Mouse (Mus musculus) CH12.LX (cell line): ENCODE measurements at regions not wholly inside any gene's neighbourhood (a gene's known extent, or its start where the extent isn't known, plus 50 kb on each side); places are given as distances from the start of the nearest gene placed in this dataset.

Experiments used
- DNase-seq: peaks from one replicate; pipeline ENCODE4 v3.0.0-alpha.2; 2013; ENCODE audit errors: extremely low read depth
- H3K27ac ChIP-seq: 2 replicates; pipeline ENCODE4 v1.5.1; 2012; ENCODE audit warnings: low read depth, mild to moderate bottlenecking, control low read depth, moderate library complexity; ENCODE audit not compliant: insufficient read depth
- H3K27me3 ChIP-seq: replicated peaks from 2 replicates; pipeline ENCODE3; 2012; ENCODE audit warnings: inconsistent platforms
- H3K36me3 ChIP-seq, 2 experiments: replicated peaks in 1 of 2; 2 replicates each; pipeline versions ENCODE3 to v1.6.1; 2012; ENCODE audit warnings: inconsistent platforms in 1 of 2, low read length in 1 of 2, mild to moderate bottlenecking in 1 of 2, mixed read lengths in 1 of 2, moderate library complexity in 1 of 2; ENCODE audit not compliant: control insufficient read depth in 1 of 2, insufficient read depth in 1 of 2
- H3K4me1 ChIP-seq, 2 experiments: 2 replicates each; pipeline ENCODE4 v1.6.1; 2012; ENCODE audit warnings: inconsistent platforms in 1 of 2, moderate library complexity in 1 of 2; ENCODE audit not compliant: insufficient read depth in 2 of 2, control insufficient read depth in 1 of 2
- H3K4me2 ChIP-seq: 2 replicates; pipeline ENCODE4 v1.6.1; 2012; ENCODE audit warnings: low read depth, mild to moderate bottlenecking, control low read depth; ENCODE audit not compliant: poor library complexity, insufficient read depth, severe bottlenecking
- H3K4me3 ChIP-seq, 3 experiments: fragments of 150-350 bp in 1 of 3; sonication (generic) in 1 of 3; replicated peaks in 1 of 3; 2 replicates each; pipeline versions ENCODE3 to v1.5.1; 2011 to 2012; ENCODE audit warnings: low read depth in 2 of 3, low read length in 2 of 3, mild to moderate bottlenecking in 2 of 3, moderate library complexity in 2 of 3, control low read depth in 1 of 3, improper control_type of control experiment in 1 of 3, inconsistent platforms in 1 of 3, mixed read lengths in 1 of 3; ENCODE audit not compliant: poor library complexity in 1 of 3
- H3K79me2 ChIP-seq: replicated peaks from 2 replicates; pipeline ENCODE4 v1.6.1; 2012; ENCODE audit warnings: mild to moderate bottlenecking, moderate library complexity; ENCODE audit not compliant: control insufficient read depth, poor library complexity, insufficient read depth, severe bottlenecking; ENCODE audit errors: extremely low read depth
- H3K9ac ChIP-seq: 2 replicates; pipeline ENCODE4 v1.6.1; 2012; ENCODE audit warnings: low read depth, mild to moderate bottlenecking, control low read depth, moderate library complexity; ENCODE audit not compliant: insufficient read depth
- H3K9me3 ChIP-seq: replicated peaks from 2 replicates; pipeline ENCODE3; 2012; ENCODE audit warnings: low read length, inconsistent platforms, mixed read lengths
- CHD1 ChIP-seq: IDR thresholded peaks from 2 replicates; pipeline ENCODE4 v1.6.1; 2012; ENCODE audit warnings: low read depth, low read length, improper control_type of control experiment, inconsistent platforms
- CTCF ChIP-seq, 2 experiments: IDR thresholded peaks in 1 of 2; conservative IDR thresholded peaks in 1 of 2; 2 replicates each; pipeline ENCODE4 v1.5.1; 2011 to 2012; ENCODE audit warnings: low read depth in 2 of 2, low read length in 2 of 2, improper control_type of control experiment in 1 of 2, inconsistent platforms in 1 of 2, mild to moderate bottlenecking in 1 of 2, moderate library complexity in 1 of 2
- E2F4 ChIP-seq: IDR thresholded peaks from 2 replicates; pipeline ENCODE4 v1.6.1; 2011; ENCODE audit warnings: low read depth, low read length, improper control_type of control experiment; ENCODE audit not compliant: insufficient replicate concordance
- ELF1 ChIP-seq: IDR thresholded peaks from 2 replicates; pipeline ENCODE4 v1.6.1; 2014; ENCODE audit warnings: low read depth, mild to moderate bottlenecking, inconsistent platforms, low read length, improper control_type of control experiment
- ETS1 ChIP-seq: conservative IDR thresholded peaks from 2 replicates; pipeline ENCODE4 v1.6.1; 2012; ENCODE audit warnings: low read depth, mild to moderate bottlenecking, inconsistent platforms, low read length, improper control_type of control experiment, moderate library complexity
- IRF4 ChIP-seq: IDR thresholded peaks from 2 replicates; pipeline ENCODE4 v1.6.1; 2014; ENCODE audit warnings: low read depth, mild to moderate bottlenecking, inconsistent platforms, low read length, improper control_type of control experiment
- MAFK ChIP-seq: IDR thresholded peaks from 2 replicates; pipeline ENCODE4 v1.6.1; 2011; ENCODE audit warnings: low read length, improper control_type of control experiment; ENCODE audit not compliant: insufficient replicate concordance
- MAX ChIP-seq: IDR thresholded peaks from 2 replicates; pipeline ENCODE4 v1.6.1; 2011; ENCODE audit warnings: low read length, improper control_type of control experiment
- MAZ ChIP-seq: IDR thresholded peaks from 2 replicates; pipeline ENCODE4 v1.6.1; 2012; ENCODE audit warnings: low read depth, mild to moderate bottlenecking, inconsistent platforms, low read length, improper control_type of control experiment, moderate library complexity
- MXI1 ChIP-seq: IDR thresholded peaks from 2 replicates; pipeline ENCODE4 v1.6.1; 2011; ENCODE audit warnings: mild to moderate bottlenecking, low read depth, low read length, improper control_type of control experiment
- MYC ChIP-seq: IDR thresholded peaks from 2 replicates; pipeline ENCODE4 v1.6.1; 2011; ENCODE audit warnings: low read depth, mild to moderate bottlenecking, improper control_type of control experiment, low read length
- PAX5 ChIP-seq: IDR thresholded peaks from 2 replicates; pipeline ENCODE4 v1.6.1; 2012; ENCODE audit warnings: low read length, inconsistent platforms, mixed read lengths
- POLR2AphosphoS2 ChIP-seq: IDR thresholded peaks from 2 replicates; pipeline ENCODE4 v1.6.1; 2011; ENCODE audit warnings: low read depth, low read length, improper control_type of control experiment
- RAD21 ChIP-seq: IDR thresholded peaks from 2 replicates; pipeline ENCODE4 v1.6.1; 2011; ENCODE audit warnings: low read depth, mild to moderate bottlenecking, low read length, improper control_type of control experiment, moderate library complexity
- RCOR1 ChIP-seq: conservative IDR thresholded peaks from 2 replicates; pipeline ENCODE4 v1.6.1; 2012; ENCODE audit warnings: low read depth, mild to moderate bottlenecking, inconsistent platforms, low read length, improper control_type of control experiment
- SIN3A ChIP-seq: IDR thresholded peaks from 2 replicates; pipeline ENCODE4 v1.6.1; 2012; ENCODE audit warnings: low read length, improper control_type of control experiment, inconsistent platforms
- SMC3 ChIP-seq: IDR thresholded peaks from 2 replicates; pipeline ENCODE4 v1.6.1; 2011; ENCODE audit warnings: low read depth, low read length, improper control_type of control experiment
- USF1 ChIP-seq: IDR thresholded peaks from 2 replicates; pipeline ENCODE4 v1.6.1; 2014; ENCODE audit warnings: low read depth, mild to moderate bottlenecking, inconsistent platforms, low read length, improper control_type of control experiment
- USF2 ChIP-seq: conservative IDR thresholded peaks from 2 replicates; pipeline ENCODE4 v1.6.1; 2011; ENCODE audit warnings: low read depth, low read length, improper control_type of control experiment
- ZC3H11A ChIP-seq: IDR thresholded peaks from 2 replicates; pipeline ENCODE4 v1.6.1; 2012; ENCODE audit warnings: low read depth, mild to moderate bottlenecking, inconsistent platforms, low read length, improper control_type of control experiment
- ZKSCAN1 ChIP-seq: IDR thresholded peaks from 2 replicates; pipeline ENCODE4 v1.6.1; 2012; ENCODE audit warnings: low read depth, inconsistent platforms, low read length, improper control_type of control experiment, borderline replicate concordance
- ZMIZ1 ChIP-seq: IDR thresholded peaks from 2 replicates; pipeline ENCODE4 v1.6.1; 2012; ENCODE audit warnings: low read depth, mild to moderate bottlenecking, inconsistent platforms, low read length, improper control_type of control experiment
- ZNF384 ChIP-seq: IDR thresholded peaks from 2 replicates; pipeline ENCODE4 v1.6.1; 2012; ENCODE audit warnings: low read depth, low read length, improper control_type of control experiment, inconsistent platforms
- dilution Hi-C: fragments of 300-500 bp; cut with MboI; formaldehyde crosslinking; loops from 2 replicates; pipeline ENCODE4 v1.14.3; 2020; ENCODE audit warnings: low sequenced_read_pairs; ENCODE audit not compliant: extremely low pct_unique_long_range_greater_than_20kb, extremely low pct_ligation_motif_present
- in situ Hi-C: fragments of 300-500 bp; cut with MboI; formaldehyde crosslinking; loops from 3 replicates; pipeline ENCODE4 v1.14.3; 2019; ENCODE audit warnings: low sequenced_read_pairs, low pct_ligation_motif_present, low pct_unique_long_range_greater_than_20kb, mixed read lengths

- dilution Hi-C loops (no loop called here), in situ Hi-C loops (no loop called here)
- TF ChIP-seq RAD21 (no peak), SIN3A (no peak), USF2 (no peak), IRF4 (no peak), PAX5 (no peak), MAZ (no peak), ETS1 (no peak), E2F4 (no peak), ZMIZ1 (no peak), SMC3 (no peak), ELF1 (no peak), USF1 (no peak), CHD1 (no peak), MYC (no peak), MXI1 (no peak), ZKSCAN1 (no peak), RCOR1 (no peak), MAX (no peak), ZC3H11A (no peak)
Observed at GRCm38 (mm10) chr6:18628591-18628990, 113.9 kb upstream of the Cttnbp2 start.

GRCm38 (mm10) chr6:18633540-18634200, 119.0 kb upstream of the Cttnbp2 start:
- H3K36me3 ChIP-seq: no peaks in the 10 kb centered on the region
- no peak for DNase-seq
- no peak overlapping the region for H3K4me2 ChIP-seq
- H3K9ac ChIP-seq: no peak overlapping the region
- no peak overlapping the region for H3K27ac ChIP-seq
- H3K27me3 ChIP-seq: no peaks in the 10 kb centered on the region
- dilution Hi-C loops: no loop called here
- peaks cover 0 to 5% of the 10 kb centered on the region in 2 experiments; a peak in 1 of 4 replicates for H3K4me1 ChIP-seq
- H3K4me3 ChIP-seq: no peak overlapping the region
- H3K9me3 ChIP-seq: no peaks in the 10 kb centered on the region
- H3K79me2 ChIP-seq: no peaks in the 10 kb centered on the region
- in situ Hi-C loops: no loop called here
- no peak for TF ChIP-seq ZNF384
- no peak for TF ChIP-seq ZKSCAN1
- TF ChIP-seq MAFK: no peak
- TF ChIP-seq CTCF (conservative IDR thresholded peaks at IDR 0.05 in 1 of 2, IDR thresholded peaks at IDR 0.05 in 1 of 2; ENCODE audit: low read depth in 2 of 2, low read length in 2 of 2): no peak
- no peak for TF ChIP-seq POLR2AphosphoS2

More at GRCm38 (mm10) chr6:18628591-18628990, 113.9 kb upstream of the Cttnbp2 start:
- no peak overlapping the region for H3K27ac ChIP-seq
- H3K36me3 ChIP-seq: no peaks in the 10 kb centered on the region
- H3K4me2 ChIP-seq: no peak overlapping the region
- DNase-seq: no peak
- H3K4me1 ChIP-seq: peaks cover 0 to 5% of the 10 kb centered on the region in 2 experiments; a peak in 1 of 4 replicates
- no peaks in the 10 kb centered on the region for H3K79me2 ChIP-seq
- H3K9me3 ChIP-seq: no peaks in the 10 kb centered on the region
- no peak overlapping the region for H3K4me3 ChIP-seq
- no peak overlapping the region for H3K9ac ChIP-seq
- no peaks in the 10 kb centered on the region for H3K27me3 ChIP-seq
